Mouse (Mus musculus): Measurements from ENCODE around the gene Arfgef3. TPM values are rescaled to one million over a fixed set of nuclear protein-coding genes. Genes with fewer than 3 reads are reported as not detected.

The Arfgef3 gene
- polyA plus RNA-seq, 1 experiment: 6.3 TPM

- TF ChIP-seq CTCF (IDR thresholded peaks at IDR 0.05; ENCODE audit: control insufficient read depth, insufficient read depth, insufficient replicate concordance, low read depth, low read length) (no peak), POLR2A (IDR thresholded peaks at IDR 0.05; ENCODE audit: control insufficient read depth, low read depth, low read length) (no peak)
- Histone ChIP-seq H3K4me1 (ENCODE audit: control insufficient read depth, insufficient read depth, low read length) (no peaks in the 10 kb centered on the region), H3K4me3 (ENCODE audit: control insufficient read depth, low read depth, low read length) (no peak overlapping the region), H3K27me3 (ENCODE audit: control insufficient read depth, insufficient read depth, low read length) (no peaks in the 10 kb centered on the region), H3K27ac (ENCODE audit: control insufficient read depth, insufficient read depth, low read depth, low read length) (no peak overlapping the region), H3K36me3 (ENCODE audit: control insufficient read depth, insufficient read depth, low read length) (no peaks in the 10 kb centered on the region)
Observed at GRCm38 (mm10) chr10:18657588-18657987, 86.2 kb downstream of the Arfgef3 start.

- TF ChIP-seq POLR2A (IDR thresholded peaks at IDR 0.05; ENCODE audit: control insufficient read depth, low read depth, low read length): no peak
- no peak for TF ChIP-seq CTCF (IDR thresholded peaks at IDR 0.05; ENCODE audit: control insufficient read depth, insufficient read depth, insufficient replicate concordance, low read depth, low read length)
Observed at GRCm38 (mm10) chr10:18647069-18647468, 96.7 kb downstream of the Arfgef3 start.

GRCm38 (mm10) chr10:18646035-18646434 lies 97.7 kb downstream of the Arfgef3 start:
- TF ChIP-seq CTCF (IDR thresholded peaks at IDR 0.05; ENCODE audit: control insufficient read depth, insufficient read depth, insufficient replicate concordance, low read depth, low read length) (no peak), POLR2A (IDR thresholded peaks at IDR 0.05; ENCODE audit: control insufficient read depth, low read depth, low read length) (no peak)
- no peaks in the 10 kb centered on the region for H3K36me3 ChIP-seq (ENCODE audit: control insufficient read depth, insufficient read depth, low read length)
- no peaks in the 10 kb centered on the region for H3K4me1 ChIP-seq (ENCODE audit: control insufficient read depth, insufficient read depth, low read length)
- H3K27ac ChIP-seq (ENCODE audit: control insufficient read depth, insufficient read depth, low read depth, low read length): no peak overlapping the region
- no peak overlapping the region for H3K4me3 ChIP-seq (ENCODE audit: control insufficient read depth, low read depth, low read length)
- no peaks in the 10 kb centered on the region for H3K27me3 ChIP-seq (ENCODE audit: control insufficient read depth, insufficient read depth, low read length)

More at GRCm38 (mm10) chr10:18647069-18647468, 96.7 kb downstream of the Arfgef3 start:
- Histone ChIP-seq H3K27ac (ENCODE audit: control insufficient read depth, insufficient read depth, low read depth, low read length) (no peak overlapping the region), H3K4me3 (ENCODE audit: control insufficient read depth, low read depth, low read length) (no peak overlapping the region), H3K36me3 (ENCODE audit: control insufficient read depth, insufficient read depth, low read length) (no peaks in the 10 kb centered on the region), H3K27me3 (ENCODE audit: control insufficient read depth, insufficient read depth, low read length) (no peaks in the 10 kb centered on the region), H3K4me1 (ENCODE audit: control insufficient read depth, insufficient read depth, low read length) (no peaks in the 10 kb centered on the region)

GRCm38 (mm10) chr10:18644346-18644745 lies 99.4 kb downstream of the Arfgef3 start:
- Histone ChIP-seq H3K4me1 (ENCODE audit: control insufficient read depth, insufficient read depth, low read length) (no peaks in the 10 kb centered on the region), H3K4me3 (ENCODE audit: control insufficient read depth, low read depth, low read length) (no peak overlapping the region), H3K27ac (ENCODE audit: control insufficient read depth, insufficient read depth, low read depth, low read length) (no peak overlapping the region), H3K27me3 (ENCODE audit: control insufficient read depth, insufficient read depth, low read length) (no peaks in the 10 kb centered on the region), H3K36me3 (ENCODE audit: control insufficient read depth, insufficient read depth, low read length) (no peaks in the 10 kb centered on the region)
- TF ChIP-seq CTCF (IDR thresholded peaks at IDR 0.05; ENCODE audit: control insufficient read depth, insufficient read depth, insufficient replicate concordance, low read depth, low read length): no peak
- no peak for TF ChIP-seq POLR2A (IDR thresholded peaks at IDR 0.05; ENCODE audit: control insufficient read depth, low read depth, low read length)

- no peak overlapping the region for H3K27ac ChIP-seq (ENCODE audit: control insufficient read depth, insufficient read depth, low read depth, low read length)
- no peak for TF ChIP-seq CTCF (IDR thresholded peaks at IDR 0.05; ENCODE audit: control insufficient read depth, insufficient read depth, insufficient replicate concordance, low read depth, low read length)
- TF ChIP-seq POLR2A (IDR thresholded peaks at IDR 0.05; ENCODE audit: control insufficient read depth, low read depth, low read length): no peak
- no peaks in the 10 kb centered on the region for H3K36me3 ChIP-seq (ENCODE audit: control insufficient read depth, insufficient read depth, low read length)
Observed at GRCm38 (mm10) chr10:18643506-18643905, 100.2 kb downstream of the Arfgef3 start.

GRCm38 (mm10) chr10:18642854-18643253 lies 100.9 kb downstream of the Arfgef3 start:
- Histone ChIP-seq H3K36me3 (ENCODE audit: control insufficient read depth, insufficient read depth, low read length) (no peaks in the 10 kb centered on the region), H3K27ac (ENCODE audit: control insufficient read depth, insufficient read depth, low read depth, low read length) (no peak overlapping the region), H3K4me3 (ENCODE audit: control insufficient read depth, low read depth, low read length) (no peak overlapping the region), H3K27me3 (ENCODE audit: control insufficient read depth, insufficient read depth, low read length) (no peaks in the 10 kb centered on the region), H3K4me1 (ENCODE audit: control insufficient read depth, insufficient read depth, low read length) (no peaks in the 10 kb centered on the region)
- TF ChIP-seq CTCF (IDR thresholded peaks at IDR 0.05; ENCODE audit: control insufficient read depth, insufficient read depth, insufficient replicate concordance, low read depth, low read length) (no peak), POLR2A (IDR thresholded peaks at IDR 0.05; ENCODE audit: control insufficient read depth, low read depth, low read length) (no peak)

More at GRCm38 (mm10) chr10:18643506-18643905, 100.2 kb downstream of the Arfgef3 start:
- Histone ChIP-seq H3K27me3 (ENCODE audit: control insufficient read depth, insufficient read depth, low read length) (no peaks in the 10 kb centered on the region), H3K4me1 (ENCODE audit: control insufficient read depth, insufficient read depth, low read length) (no peaks in the 10 kb centered on the region), H3K4me3 (ENCODE audit: control insufficient read depth, low read depth, low read length) (no peak overlapping the region)

- Histone ChIP-seq H3K27ac (ENCODE audit: control insufficient read depth, insufficient read depth, low read depth, low read length) (no peak overlapping the region), H3K4me3 (ENCODE audit: control insufficient read depth, low read depth, low read length) (no peak overlapping the region), H3K36me3 (ENCODE audit: control insufficient read depth, insufficient read depth, low read length) (no peaks in the 10 kb centered on the region), H3K4me1 (ENCODE audit: control insufficient read depth, insufficient read depth, low read length) (no peaks in the 10 kb centered on the region), H3K27me3 (ENCODE audit: control insufficient read depth, insufficient read depth, low read length) (no peaks in the 10 kb centered on the region)
- TF ChIP-seq CTCF (IDR thresholded peaks at IDR 0.05; ENCODE audit: control insufficient read depth, insufficient read depth, insufficient replicate concordance, low read depth, low read length) (no peak), POLR2A (IDR thresholded peaks at IDR 0.05; ENCODE audit: control insufficient read depth, low read depth, low read length) (no peak)
Observed at GRCm38 (mm10) chr10:18640596-18640995, 103.2 kb downstream of the Arfgef3 start.

GRCm38 (mm10) chr10:18635450-18635849 lies 108.3 kb downstream of the Arfgef3 start:
- Histone ChIP-seq H3K36me3 (ENCODE audit: control insufficient read depth, insufficient read depth, low read length) (no peaks in the 10 kb centered on the region), H3K4me3 (ENCODE audit: control insufficient read depth, low read depth, low read length) (no peak overlapping the region), H3K4me1 (ENCODE audit: control insufficient read depth, insufficient read depth, low read length) (no peaks in the 10 kb centered on the region), H3K27me3 (ENCODE audit: control insufficient read depth, insufficient read depth, low read length) (no peaks in the 10 kb centered on the region), H3K27ac (ENCODE audit: control insufficient read depth, insufficient read depth, low read depth, low read length) (no peak overlapping the region)
- TF ChIP-seq CTCF (IDR thresholded peaks at IDR 0.05; ENCODE audit: control insufficient read depth, insufficient read depth, insufficient replicate concordance, low read depth, low read length) (no peak), POLR2A (IDR thresholded peaks at IDR 0.05; ENCODE audit: control insufficient read depth, low read depth, low read length) (no peak)

All from testis, adult 2 months (tissue).